Mouse (Mus musculus) skeletal muscle tissue, adult 2 months (tissue): ENCODE measurements at regions not wholly inside any gene's neighbourhood (a gene's known extent, or its start where the extent isn't known, plus 50 kb on each side); places are given as distances from the start of the nearest gene placed in this dataset.

Experiments used
- DNase-seq: peaks from one replicate; pipeline ENCODE4 v3.0.0-alpha.2; 2012; ENCODE audit warnings: low read depth, low spot score

DNA sequence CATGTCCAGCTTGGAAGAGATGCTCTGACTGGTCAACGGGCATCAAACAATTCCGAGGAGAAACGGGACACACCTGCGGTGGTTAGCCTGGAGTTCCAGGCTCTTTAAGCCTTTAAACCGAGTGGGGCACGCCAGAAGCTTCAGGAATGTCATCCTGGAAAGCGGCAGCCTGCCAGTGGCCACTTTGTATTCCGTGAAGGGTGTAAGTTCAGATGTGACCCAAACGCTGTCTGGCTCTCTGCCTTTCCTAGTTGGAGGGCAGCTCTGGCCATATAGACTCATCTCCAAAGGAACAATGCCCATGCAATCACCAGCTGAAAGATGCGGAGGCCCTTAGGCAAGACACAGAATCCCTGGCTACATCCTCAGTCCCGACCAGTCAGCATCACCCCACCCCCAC, 597.8 kb upstream of the Gm10131 start:
- DNase-seq = no peak

GRCm38 (mm10) chr8:34703351-34703750, 591.8 kb upstream of the Gm10131 start:
- no peak for DNase-seq

GRCm38 (mm10) chr8:34702806-34703205, 591.3 kb upstream of the Gm10131 start:
- DNase-seq = no peak

DNA sequence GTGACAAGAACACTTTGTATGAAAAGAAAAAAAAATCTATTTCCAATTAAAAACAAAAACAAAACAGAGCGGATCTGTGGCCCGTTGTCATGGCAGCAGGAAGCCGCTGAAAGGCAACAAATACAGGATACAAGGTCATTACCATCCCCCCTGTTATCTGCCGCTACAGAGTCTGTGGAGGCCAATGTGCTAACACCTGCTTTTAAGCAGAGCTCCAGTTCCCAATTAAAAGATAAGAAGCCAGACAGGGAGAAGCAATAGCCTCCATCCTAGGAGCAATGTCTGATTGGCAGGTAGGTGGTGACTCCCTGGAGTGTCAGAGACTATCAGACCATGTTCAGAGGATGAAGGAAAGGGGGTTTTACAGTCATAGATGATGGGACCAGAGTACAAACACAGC, 587.5 kb upstream of the Gm10131 start:
- no peak for DNase-seq

GRCm38 (mm10) chr8:34696365-34696764, 584.8 kb upstream of the Gm10131 start:
- no peak for DNase-seq

DNA sequence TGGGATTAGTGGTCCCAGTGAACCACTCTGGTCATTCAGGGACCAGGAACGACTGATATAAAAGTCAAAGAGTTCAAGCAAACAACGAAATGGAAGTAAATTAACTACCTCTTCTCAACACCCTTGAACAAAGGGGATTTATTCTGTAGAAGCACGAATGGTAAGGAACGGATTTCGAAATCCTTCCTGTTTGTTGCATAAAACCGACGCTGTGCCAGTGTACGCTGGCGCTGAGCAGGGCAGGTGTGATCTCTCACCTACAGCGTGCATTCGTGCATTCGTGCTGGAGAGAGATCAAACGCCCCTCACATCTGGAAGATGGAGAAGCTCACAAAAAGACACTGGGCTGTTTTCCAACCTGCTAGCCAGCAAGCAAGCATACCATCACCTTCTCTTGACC, 581.1 kb upstream of the Gm10131 start:
- no peak for DNase-seq

DNA sequence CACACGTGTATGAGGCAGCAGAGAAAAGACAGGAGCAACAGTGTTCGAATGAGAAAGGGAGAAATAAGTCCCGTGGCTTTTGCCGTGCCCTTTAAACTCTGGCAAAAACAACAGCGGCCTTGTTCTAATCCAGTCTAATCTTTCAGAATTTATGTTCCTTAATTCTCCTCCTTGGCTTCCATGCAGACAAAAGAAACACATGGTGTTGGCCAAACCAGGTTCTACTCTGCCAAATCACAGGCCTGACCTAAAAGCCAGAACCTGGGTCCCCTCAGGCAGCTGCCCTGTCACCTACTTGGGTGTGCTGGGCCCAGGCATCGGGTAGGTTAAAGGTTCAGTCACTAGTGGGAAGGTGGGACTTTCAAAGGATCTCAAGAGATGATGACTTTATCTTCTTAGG, 580.2 kb upstream of the Gm10131 start:
- no peak for DNase-seq

DNA sequence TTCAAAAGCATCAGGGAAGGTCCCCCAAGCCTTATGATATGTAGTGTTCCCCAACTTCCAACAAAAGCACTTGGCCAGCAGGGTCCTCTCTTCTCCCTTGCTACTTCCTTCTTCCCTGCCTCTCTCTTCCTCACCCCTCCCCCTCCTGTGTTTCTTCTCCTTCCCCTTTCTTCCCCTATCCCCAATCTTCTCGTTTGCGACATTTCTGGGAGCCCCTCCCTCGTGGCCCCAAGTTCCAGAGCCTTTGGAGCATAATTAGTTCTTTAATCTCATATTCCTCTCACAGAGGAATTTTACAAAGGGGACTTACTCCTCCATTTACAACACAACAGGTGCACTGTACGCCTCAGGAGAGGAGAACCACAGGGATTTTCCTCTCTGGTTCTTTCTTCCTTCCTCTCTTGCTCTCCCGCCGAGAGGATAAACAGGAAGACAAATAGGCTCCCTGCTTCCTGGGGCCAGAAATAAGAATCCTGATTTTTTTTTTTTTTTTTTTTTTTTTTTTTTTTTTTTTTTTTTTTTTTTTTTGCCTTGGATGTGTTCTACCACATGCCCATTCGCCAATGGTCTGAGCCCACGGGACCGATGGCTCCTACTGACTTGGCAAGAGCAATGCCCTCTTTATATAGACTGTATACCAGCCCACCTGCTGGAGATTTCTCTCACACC, 578.4 kb upstream of the Gm10131 start:
- no peak for DNase-seq

- no peak for DNase-seq
Measured at GRCm38 (mm10) chr8:34689049-34689824, 577.7 kb upstream of the Gm10131 start.

- no peak for DNase-seq
Measured at GRCm38 (mm10) chr8:34688396-34689048, 577.0 kb upstream of the Gm10131 start.

DNA sequence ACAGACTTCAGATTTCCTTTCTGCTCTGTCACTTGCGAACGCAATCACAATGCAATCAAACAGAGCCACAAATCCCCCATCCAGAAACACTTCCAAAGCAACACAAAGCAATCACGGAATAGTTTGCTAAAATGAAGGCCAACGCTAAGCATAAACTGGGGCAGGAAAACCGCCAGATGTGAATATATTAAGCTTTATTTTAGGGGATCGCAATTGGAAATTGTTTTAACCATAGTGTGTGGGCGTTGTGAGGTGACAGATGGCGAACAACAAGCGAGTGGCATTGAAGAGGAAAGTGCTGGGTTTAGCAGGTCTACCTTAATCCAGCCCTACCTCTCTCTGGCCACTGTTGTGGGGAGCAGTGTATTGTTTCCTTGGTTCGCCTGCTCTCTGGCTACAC, 574.8 kb upstream of the Gm10131 start:
- DNase-seq = no peak

DNA sequence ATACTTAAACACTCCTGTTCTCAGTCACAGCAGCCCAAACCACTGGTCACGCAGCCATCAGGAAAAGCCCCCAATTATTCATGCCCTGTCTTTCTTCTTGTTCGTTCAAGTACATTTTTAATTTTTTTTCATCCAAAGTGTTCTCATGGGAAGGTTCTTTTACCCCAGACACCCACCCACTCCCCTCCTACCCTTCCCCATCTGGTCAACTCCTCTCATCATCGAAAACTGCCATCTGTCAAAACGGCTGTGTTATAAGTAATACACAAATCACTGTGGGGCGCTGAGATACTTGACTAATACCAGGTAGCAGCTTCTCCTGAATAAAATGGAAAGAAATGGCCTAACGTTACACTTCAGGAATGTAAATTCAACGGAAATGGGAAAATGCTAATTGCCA, 573.1 kb upstream of the Gm10131 start:
- no peak for DNase-seq

DNA sequence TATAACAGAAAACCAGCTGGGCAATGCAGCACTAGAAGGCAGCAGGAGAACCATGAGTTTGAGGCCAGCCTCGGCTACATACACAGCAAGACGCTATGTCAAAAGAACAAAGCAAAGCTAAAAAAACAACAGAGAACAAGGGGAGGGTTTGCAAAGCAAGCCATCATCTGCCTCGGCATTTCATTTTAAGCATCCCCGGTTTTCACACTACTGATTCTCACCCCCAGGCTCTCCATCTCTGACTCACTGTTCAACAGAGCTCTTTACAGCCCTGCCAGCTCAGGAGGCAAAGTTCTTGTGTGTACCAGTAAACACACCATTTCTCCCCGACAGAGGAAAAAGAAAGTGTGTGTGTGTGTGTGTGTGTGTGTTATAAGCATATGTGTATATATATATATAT, 571.6 kb upstream of the Gm10131 start:
- no peak for DNase-seq

DNA sequence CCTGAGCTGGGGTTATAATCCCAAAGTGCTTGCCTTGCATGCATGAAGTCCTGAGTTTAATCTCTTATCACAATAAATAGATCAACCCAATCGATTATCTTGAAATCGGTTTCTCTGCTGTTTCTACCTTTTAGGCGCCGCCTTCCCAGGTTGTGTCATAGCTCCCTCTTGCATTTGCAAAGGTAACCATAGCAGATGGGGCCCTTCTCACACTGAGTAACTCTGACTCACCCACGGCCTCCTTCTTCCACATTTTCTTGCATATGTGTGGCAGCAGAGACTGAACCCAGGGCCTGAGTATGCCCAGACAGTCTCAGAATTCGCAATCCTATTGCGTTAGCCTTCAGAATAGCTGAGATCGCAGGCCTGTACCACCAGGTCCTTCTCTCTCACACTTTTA, 570.7 kb upstream of the Gm10131 start:
- no peak for DNase-seq

DNA sequence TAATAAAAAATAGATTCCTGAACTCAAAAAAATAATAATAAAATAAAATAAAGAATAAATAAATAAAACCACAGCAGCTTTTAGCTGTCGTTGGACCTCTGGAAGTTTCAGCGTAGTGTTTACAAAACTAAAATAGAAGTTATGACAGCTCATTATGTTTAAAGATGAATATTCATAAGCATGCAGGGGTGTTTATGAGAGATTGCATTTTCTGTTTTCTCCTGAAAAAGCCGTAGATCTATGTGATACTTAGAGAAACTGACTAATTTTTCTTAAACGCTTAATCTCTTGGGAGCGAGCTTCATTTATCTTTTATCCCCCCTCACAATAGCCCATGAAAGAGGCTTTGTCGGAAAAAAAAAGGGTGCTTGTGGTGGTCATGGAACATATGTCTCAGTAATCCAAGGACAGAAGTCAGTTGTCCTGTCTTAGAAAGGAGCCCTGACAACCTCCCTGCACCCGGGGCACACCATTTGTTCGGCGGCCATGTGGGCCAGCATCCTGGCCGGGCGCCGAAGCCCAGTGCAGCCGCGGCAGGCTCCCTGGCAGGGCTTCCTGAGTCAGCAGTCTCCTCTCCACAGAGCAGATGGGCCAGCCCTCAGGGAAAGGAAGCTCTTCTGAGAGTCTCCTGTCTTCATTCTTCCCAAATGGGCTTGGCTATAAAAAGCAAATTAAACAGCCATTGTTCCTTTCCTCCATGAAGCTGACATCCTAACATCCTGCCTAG, 568.2 kb upstream of the Gm10131 start:
- DNase-seq = no peak

DNA sequence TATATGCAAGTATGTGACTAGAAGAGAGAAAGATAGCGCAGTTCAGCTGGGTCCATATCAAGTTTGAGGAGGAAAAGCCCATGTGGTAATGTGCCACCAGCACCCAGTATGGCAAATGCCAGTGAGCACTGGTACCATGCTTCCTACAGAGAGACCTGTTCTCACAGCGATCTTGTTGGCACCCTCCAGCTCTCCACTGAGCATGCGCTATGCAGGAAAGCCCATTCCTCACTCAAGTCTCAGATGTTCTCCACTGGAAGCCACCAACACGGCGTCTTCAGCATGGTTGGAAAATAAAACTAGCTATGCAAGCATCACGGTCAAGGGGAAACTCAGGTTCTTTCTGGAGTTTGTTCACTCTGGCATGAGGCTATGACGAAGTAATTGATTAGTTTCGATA, 567.3 kb upstream of the Gm10131 start:
- DNase-seq = no peak

GRCm38 (mm10) chr8:34671716-34672115, 560.2 kb upstream of the Gm10131 start:
- no peak for DNase-seq

- DNase-seq = no peak
Measured at GRCm38 (mm10) chr8:34670930-34671715, 559.6 kb upstream of the Gm10131 start.

DNA sequence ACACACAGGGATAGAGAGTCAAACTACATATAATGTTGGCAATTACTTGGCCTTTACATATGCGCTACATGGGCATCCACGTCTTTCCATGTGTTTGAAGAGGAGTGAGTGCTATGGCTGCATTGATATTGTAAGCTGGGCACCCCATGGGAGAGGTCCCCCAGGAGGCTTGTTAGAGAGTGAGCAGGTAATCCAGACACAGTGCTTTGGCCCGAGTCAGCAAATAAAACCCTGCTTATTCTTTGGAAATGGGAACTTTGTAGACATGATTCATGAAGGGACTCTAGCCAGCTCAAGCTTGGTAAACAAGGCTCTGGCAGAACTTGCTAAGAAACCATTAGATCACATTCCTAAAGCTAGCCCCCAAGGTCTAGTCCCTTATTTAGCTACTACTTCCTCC, 557.6 kb upstream of the Gm10131 start:
- no peak for DNase-seq

- no peak for DNase-seq
Measured at GRCm38 (mm10) chr8:34664429-34664828, 552.9 kb upstream of the Gm10131 start.

DNA sequence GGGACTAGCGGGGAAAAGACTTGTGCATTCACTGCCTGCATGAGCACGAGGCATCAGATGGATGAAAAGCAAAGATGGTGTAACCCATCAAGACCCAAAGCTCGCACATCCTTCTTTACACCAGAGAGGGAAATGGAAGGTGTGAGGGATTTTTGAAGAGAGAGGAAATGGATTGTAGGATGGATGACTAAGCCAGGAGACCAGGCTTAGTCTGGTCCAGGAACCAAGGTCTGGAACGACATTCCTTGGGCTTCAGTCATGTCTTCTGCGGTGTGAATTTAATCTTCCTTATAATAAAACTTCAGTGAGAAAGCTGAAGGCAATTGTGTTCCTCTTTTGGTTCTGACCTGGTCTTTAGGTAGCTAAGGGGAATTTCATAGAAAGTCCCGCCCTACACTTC, 551.0 kb upstream of the Gm10131 start:
- no peak for DNase-seq
